Mouse (Mus musculus): ENCODE measurements around the gene Slc25a13.

Slc25a13 gene

DNA sequence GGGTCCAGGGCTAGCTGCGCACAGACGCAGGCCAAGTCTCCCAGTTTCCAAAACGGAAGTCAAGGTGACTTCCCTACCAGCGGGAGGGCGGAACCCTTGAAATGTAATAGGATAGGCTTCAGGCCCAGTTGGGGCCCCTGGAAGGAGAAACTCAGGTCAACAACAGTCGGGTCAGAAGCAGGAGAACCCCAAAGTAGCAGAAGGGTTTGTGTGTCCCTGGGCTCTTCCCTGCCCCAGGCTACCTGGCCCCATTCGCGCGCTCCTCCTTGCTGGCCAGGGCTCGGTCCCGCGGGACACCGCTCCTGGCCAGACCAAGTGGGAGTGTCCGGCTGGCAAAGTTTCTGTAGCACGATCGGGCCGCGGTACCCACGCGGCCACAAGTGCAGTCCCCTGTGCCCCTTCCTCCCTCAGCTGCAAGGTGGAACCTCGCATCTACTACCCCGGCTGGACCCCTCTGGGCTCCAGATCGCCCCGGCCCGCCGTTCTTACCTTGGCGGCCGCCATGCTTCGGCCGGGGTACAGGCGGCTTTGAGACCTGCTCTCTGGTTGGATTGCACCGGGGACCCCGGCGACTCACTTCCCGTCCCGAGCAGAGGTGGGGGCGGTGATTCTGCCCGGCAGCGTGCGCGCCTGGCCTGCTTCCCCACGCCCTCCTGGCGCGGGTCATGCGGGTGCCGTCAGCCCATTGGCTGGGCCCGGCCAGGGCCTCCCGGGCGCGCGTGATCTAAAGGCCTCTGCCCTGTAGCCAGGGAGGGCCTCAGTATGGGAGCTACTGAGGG is at the start of gene Slc25a13:
Slc25a13 (minus strand) TSS at position 667 of the 779 bp plus-strand sequence.
- DNase-seq = peak; percentile 31

DNA sequence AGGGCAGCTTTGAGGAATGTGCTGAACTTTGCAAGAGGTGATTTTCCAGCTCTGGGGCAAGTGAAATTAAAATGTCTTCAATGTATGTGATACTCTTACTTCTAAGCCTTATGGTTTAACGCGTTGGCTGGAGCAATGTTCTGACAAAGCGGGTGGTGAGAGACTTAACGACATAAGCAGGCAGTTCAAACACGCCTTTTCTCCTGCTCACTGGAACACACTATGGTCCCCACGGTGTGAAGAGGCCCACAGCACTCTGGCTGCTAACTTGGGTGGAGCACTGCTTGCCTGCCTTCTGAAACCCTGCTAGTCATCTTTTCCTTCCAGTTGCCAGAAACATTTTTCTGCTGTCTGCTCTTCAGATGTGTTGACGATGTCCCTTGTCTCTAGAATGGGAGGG is 48.8 kb upstream of the Slc25a13 start:
- no peak for DNase-seq

DNA sequence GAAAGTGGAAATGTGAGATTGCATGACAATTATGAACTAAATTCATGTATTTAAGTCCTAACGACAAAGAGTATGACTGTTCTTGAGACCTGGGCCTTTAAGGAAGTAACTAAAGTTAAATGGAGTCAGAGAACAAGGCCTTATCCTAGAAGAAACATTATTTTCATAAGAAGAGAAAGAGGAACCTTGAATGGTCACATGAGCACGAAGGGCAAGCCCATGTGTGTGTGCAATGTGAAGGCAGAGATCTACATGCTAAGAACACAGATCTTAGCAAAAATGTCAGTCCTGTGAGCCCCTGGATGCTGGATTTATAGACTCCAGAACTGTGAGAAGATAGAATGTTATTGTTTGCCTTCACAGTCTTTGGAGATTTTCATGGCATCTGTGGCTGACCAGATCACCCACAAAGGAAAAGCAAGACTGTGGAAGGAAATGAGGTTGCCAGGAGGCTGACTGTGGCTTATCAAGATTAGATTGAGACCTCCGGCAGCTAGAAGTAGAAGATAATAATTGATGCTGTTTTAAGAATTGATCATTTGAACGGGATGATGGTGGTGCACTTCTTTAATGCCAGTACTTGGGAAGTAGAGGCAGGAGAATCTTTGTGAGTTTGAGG is 46.4 kb upstream of the Slc25a13 start:
- no peak for DNase-seq

DNA sequence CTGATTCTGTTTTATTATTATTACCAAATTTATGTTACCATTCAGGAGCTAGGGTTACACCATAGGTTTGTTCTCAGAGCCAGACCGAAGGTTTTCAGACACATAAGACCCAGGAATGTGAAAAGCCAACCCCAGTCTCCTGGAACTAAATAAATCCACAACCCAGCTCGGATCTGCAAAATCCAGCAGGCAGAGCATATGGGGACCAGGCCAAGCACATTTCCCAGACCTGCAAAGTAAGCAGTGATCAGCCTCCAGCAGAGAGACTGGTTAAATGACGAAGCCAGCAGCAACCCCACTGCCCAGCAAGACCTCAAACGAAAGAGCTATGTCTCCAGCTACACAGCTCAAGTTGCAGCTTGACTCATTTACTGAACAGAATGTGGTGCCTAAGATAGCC is 43.9 kb upstream of the Slc25a13 start:
- no peak for DNase-seq

DNA sequence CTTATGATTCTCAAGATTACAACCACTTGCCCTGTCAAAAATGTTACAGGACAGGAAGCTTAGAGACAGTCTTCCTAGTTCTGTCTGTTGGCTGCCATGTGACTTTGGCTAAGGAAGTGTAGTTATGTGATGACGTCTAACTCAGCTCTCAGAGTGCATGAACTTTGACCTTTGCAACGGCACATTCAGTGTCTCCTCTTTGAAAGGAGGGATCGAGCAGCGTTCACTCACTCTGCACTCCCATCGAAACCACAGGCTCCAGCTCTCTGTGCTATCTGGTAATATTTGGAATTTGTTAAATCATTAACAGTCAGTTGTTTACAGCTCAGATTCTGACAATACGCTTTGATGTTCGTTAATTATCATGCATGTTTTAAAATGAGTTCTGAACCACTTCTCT is 31.5 kb upstream of the Slc25a13 start:
- no peak for DNase-seq

DNA sequence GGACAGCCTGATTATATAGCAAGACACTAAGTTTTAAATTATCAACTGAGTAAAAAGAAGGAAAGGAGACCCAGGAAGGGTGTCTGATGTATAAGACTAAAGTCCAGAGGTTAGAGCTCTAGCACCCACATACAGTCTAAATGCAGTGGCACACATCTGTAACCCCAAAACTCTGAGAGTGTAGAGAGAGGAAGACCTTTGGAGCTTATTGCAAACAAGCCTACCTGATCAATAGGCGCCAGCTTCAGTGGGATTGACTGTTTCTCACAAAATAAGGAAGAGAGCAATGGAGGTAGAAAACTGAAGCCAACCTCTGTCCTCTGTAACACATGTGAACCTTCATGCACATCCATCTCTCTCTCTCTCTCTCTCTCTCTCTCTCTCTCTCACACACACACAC is 26.9 kb upstream of the Slc25a13 start:
- no peak for DNase-seq

DNA sequence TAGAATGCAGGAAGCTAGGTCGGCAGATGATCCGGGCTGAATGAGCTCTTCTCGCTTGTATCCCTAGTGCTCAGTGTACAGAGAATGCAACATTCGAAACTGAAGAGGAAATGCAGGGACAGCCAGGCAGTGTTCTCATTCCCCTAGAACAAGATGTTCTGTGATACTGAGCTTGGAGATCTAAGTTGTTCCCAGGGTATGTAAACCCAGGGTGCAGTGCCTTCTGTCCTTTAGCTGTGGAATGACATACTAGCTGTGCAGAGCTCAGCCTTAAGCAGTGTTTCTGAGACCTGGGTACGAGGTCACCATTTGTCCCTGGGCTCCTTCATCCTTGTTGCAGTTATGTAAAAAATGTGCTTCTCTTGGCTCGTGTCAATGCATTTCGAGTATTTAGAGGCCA is 25.1 kb upstream of the Slc25a13 start:
- DNase-seq = no peak

DNA sequence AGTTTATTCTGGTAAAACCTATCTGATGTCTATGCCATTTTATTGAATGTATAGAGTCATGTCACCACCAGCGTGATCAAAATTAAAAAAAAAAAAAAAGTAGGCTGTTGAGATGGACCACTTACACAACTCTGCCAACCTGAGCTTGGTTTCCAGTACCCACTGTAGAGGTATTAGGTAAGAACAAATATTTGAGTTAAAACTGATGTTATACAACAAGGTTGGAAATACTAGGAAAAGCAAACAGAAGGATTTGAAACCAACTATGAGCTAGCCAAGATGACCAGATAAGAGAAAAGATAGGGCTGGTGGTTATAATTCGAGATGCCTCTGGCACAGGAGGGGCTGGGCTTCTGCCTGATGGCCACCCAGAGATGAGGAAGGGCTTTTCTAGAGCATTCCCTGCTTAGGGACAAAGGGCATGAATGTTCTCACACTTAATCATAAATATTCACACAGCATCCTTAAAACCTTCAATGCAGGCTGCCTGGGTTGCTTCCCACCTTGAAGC is 19.9 kb upstream of the Slc25a13 start:
- DNase-seq = no peak

DNA sequence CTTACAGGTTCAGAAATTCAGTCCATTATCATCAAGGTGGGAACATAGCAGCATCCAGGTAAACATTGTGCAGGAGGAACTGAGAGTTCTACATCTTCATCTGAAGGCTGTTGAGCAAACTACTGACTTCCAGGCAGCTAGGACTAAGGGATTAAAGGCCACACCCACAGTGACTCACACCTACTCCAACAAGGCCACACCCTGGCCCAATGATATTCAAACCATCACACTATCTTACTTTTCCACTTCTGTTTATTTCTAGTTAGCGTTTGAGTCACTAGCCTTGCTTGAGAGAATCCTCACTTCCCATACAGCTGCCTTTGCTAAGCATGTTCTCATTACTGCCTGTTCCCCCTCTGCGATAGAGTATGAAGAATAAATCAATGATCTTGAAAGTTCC is 13.3 kb upstream of the Slc25a13 start:
- no peak for DNase-seq

DNA sequence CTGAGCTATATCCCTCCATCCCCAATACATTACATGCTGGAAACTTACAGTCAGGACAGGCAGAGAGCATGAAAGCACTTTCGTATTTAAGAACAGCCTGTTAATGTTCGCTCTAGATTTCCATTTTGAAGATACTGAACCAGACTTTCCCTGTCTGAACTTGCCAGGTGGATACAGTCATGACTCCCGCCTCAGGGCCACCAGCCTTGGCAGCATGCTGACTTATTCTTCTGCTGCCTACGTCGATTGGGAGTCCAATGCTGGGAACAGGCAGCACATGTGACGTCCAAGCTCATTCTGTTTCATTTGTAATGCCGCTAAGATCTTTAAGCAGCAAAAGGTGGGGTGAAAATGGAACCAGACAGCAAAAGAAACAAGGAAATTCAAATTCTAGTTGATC is 5.7 kb upstream of the Slc25a13 start:
- DNase-seq = no peak

DNA sequence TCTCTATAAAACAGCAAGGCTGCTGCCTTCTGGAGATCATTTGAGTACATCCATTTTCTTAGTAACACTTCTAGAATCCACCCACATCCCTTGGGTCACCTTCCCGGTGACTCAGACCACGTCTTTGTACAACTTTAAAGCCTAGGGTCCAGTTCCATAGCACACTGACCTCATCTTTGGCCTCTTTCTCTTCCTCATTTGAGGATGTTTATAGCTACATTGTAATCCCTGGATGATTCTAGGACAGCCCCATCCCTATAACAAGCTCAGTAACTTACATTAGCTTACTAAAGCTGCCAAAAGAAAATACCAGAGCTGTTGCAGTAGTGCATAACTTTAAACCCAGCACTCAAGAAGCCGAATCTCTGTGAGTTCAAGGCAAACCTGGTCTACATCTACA is 3.6 kb upstream of the Slc25a13 start:
- no peak for DNase-seq

DNA sequence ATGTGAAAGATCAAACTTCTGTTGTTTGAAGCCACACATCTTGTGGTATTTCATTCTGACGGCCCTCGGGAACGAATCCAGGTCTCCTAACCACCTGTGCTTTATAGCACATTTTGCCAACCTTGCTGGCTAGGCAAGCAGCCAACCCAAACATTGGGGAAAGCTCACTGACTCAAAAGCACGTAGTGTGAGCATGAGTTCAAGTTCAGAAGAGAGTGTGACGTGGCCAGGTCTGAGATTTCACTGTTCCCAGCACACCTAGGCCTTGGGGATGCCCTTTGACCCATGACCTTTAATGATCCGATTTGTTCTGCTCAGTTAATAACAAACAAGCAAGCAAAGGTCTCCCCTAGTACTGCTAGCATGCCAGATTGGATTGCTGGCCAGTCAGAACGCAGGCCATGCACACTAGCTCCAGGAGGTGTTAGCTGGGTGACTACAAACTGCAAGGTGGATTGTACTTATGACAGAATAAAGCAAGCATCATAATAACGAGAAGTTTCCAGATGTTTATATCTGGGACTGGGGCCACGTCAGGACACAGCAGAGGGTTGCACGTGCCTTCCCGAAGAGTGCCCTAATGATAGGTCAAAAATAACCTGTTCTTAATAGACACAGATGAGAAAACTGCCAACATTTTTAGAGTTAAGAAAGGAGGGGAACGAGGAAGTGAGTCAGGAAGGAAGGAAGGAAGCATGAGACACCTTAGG is 2.8 kb upstream of the Slc25a13 start:
- no peak for DNase-seq

DNA sequence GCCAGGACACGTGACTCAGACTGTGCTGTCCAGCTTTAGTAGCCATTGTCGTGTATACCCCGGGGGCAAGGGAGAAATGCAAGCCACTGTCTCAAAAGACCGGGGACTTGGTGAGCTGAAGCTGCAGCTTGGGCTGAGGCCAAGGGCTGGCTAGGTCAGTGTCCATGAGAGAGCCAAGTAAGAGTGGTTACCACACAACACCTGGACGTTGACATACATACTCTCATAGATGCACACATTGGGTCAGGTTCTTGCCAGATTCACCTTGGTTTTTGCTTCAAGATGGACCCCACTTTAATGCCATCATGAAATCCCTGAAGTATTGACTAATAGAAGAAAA is 283 bp upstream of the Slc25a13 start:
- DNase-seq = no peak

DNA sequence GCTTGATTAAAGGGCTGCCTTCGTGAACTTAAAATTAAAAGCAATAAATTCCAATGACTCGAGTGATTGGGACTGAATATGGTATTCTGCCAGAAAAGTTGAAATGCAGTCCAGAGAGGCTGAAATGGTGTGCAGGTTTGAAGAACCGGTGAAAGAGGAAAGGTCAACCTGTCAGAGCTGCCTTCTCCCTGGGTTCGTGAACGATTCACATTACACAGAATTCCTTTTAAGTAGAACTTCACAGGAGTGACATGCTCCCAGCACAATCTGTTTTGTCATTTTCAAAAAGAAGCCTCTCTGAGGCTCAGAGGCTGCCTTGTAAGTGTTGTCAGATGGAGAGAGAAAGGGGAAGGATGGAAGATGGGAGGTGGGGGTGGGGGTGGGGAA is 860 bp downstream of the Slc25a13 start:
- DNase-seq = no peak

DNA sequence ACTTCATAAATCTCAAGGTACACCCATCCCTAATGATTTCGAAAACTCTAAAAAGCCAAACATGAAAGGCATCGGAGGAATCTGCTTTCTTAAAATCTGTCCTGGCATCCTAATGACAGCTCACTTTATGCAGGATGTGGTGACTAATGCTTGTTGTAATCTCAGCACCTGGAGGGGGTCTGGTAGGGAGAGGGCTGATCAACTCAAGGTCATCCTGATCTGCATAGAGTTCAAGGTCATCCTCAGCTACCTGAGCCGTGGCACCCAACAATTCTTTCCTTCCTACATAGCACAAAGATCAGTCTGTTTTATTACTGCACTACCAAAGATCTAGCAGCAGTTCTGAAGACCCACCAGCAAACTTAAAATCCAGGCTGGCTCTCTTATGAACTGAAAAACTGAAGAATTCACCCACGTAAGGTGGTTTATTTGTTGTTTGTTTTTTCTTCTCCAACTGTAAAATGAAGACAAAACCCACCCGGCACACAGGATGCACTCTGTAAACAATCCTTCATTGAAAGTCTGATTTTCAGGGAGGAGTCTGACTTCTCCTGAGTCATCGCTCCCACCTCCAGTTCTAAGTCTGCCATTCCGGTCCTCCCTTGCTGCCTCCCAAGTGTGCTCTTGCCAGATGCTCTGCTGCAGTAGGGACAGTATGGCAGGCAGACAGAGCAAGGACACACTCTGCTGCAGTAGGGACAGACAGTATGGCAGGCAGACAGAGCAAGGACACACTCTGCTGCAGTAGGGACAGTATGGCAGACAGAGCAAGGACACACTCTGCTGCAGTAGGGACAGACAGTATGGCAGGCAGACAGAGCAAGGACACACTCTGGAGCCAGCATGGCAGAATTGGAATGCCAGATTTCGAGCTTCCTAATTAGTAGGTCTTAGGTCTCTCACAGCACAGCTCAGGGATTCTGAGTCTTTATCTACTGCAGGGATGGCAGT is 4.3 kb downstream of the Slc25a13 start:
- no peak for DNase-seq

DNA sequence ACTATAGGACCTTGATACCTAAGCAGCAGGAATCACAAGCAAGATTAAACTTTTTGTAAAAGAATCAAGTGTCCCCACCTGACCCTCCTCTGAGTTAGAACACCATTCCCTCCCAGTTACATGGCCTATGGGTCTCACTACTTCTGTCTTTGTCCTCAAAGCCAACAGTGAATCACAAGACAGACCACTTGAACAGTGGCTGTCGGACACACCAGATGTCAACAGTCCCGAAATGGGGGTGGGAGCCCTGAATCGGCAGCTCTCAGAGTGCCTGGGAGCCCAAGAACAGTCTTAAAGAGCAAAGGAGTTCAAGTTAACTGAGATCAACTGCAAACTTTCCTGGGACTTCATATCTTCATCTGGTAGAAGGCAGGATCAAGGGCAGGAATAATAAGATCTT is 5.0 kb downstream of the Slc25a13 start:
- no peak for DNase-seq

DNA sequence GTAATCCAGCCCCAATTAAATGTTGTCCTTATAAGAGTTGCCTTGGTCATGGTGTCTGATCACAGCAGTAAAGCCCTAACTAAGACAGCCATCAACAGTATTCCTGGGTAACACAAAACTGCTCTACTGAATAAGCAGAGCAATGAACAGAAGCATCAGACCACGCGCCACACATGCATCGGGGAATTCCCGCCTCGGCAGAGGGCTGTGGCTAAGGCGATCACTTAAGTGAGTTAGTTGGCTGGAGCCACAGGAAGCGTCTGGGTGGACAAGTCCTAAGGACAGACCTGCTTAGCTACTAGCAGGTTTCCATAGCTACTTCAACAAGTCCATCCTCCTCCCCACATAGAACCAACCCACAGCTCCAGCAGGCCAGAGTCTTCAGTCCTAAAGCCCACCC is 6.3 kb downstream of the Slc25a13 start:
- DNase-seq = no peak

DNA sequence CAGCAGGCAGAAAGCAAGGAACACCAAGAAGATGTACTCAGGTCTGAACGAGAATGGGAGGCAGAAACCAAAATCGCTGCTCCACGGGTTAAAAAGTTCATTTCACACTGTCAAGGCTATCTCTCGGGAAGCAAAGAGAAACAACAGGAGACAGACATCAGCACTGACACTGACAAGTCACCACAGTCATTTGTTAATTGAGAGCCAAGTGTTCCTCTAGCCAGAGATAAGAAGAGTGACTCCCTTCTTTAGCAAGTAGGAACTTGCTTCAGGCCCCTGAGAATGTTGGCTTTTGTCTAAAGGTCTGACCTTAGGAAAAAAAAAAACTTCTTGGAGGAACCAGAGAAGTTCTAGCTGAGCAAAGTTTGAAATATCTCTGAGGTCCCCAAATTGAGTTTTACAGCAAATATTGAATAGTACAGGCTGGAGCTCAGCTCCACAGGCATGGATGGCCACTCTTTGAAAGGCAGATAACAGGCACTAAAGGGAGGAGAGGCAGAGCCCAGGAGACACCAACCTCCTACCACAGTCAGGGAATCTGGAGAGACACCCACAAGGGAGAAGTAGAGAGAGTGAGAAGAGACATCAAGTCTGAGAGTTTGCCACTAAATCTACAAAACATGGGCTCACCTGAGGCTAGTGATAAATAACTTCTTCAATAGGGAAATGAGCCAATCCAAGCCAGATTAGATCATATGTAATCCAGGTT is 8.5 kb downstream of the Slc25a13 start:
- no peak for DNase-seq

DNA sequence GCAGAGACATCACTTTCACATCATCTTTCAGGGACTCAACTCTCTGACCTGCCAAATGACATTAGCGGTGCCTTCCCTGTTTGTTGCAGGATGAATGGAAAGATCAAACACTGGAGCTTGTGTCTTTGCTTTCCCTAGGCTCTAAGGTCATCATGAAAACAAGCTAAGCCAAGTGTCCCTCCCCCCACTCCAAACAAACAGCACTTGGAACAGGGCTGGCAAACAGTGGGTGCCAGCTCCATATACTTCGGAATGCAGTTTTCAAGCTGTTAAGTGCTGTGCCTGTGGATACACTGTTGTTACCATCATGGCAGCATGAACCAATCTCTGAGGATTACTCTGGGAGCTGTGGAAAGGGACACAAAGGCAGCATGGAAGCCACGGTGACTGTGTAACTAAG is 9.1 kb downstream of the Slc25a13 start:
- DNase-seq = no peak

DNA sequence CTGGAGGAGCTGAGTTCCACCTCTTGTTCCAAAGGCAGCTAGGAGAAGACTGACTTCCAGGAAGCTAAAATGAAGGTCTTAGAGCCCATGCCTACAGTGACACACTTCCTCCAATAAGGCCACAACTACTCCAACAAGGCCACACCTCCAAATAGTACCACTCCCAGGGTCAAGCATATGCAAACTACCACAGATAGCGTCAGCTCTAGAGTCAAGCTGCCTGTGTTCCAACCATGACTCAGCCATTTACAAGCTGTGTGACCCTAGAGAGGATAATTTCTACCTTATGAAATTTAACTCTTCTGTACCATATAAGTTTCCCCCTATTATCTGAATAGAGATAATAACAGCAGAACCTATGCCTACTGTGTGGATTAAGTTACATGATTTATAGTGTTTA is 9.6 kb downstream of the Slc25a13 start:
- DNase-seq = no peak

DNA sequence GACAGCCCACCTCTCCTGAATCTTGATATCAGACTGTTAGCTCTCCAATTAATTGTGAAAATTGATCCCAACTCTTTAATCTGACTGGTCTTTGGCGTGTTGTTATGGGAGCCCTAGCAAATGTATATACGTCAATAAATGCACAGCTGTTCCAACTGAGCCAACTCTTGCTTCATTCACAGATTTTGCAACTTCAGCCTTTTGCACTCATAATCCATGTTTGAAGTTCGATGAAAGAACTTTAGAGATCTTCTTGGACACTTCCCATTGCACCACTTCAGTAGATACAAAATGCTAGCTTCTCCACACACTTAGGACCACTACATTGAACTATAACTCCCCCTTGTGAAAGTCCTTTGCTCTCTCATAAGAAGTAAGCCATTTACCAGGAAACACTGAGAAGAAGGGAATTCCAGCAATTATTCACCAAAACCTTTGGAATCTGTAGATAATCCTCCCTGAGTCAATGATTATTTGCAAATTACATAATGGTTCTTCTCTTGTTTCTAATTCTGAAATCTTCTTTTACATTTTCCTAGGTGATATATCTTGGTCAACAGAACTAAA is 11.3 kb downstream of the Slc25a13 start:
- no peak for DNase-seq

DNA sequence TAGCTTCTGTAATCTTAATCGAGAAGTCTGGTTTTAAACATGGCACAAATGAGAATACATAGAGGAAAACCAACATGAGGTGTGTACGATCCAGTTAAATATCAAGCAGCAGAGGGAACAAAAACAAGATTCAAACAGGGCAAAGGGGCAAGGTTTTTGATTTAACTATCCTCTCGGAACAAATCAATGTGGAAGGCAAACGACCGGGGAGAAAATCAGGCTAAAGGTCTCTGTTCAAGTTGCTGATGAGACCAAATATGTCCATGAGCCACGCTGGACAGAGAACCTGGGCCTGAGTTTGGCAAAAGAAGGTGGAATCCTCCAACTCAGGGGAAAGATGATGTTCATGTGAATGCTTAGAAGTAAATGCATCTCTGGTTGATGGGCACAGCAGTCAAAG is 14.5 kb downstream of the Slc25a13 start:
- DNase-seq = no peak

All from cerebellum, adult 11 months (tissue).